Mouse (Mus musculus) brain, adult 10 weeks (tissue): ENCODE measurements around the gene Il1f8. TPM values are rescaled to one million over a fixed set of nuclear protein-coding genes. Genes with fewer than 3 reads are reported as not detected.

Experiments
- polyA plus RNA-seq: library from polyadenylated mRNA; stranded (reverse); fragments of 350-450 nt; fragmentation: Illumina TruSeq; extraction: RNeasy Lipid Tissue Mini Kit (QIAGEN cat#74804); gene quantifications from one replicate; pipeline ENCODE4 v1.2.3, GENCODE M21; 2015; ENCODE audit warnings: low read depth, low replicate concordance

Gene Il1f8
- not detected for polyA plus RNA-seq

GRCm38 (mm10) chr2:24152861-24153260, at the start of gene Il1f8:
Gene Il1f8 (plus strand): TSS chr2:24153161.

GRCm38 (mm10) chr2:24186176-24186575, 33.2 kb downstream of the Il1f8 start, which contains the start of gene Il1f9:
Gene Il1f9 (plus strand): TSS chr2:24186476.

Other genes with a start within 250 kb of the Il1f8 start
- gene Hnmt, start 103.8 kb upstream of the Il1f8 start, polyA plus RNA-seq: 50.1 TPM
- not detected for gene Tbpl2, start 56.6 kb upstream of the Il1f8 start, polyA plus RNA-seq
- gene Il1f9, start 33.3 kb downstream of the Il1f8 start, polyA plus RNA-seq: not detected
- gene Il1f6, start 62.3 kb downstream of the Il1f8 start, polyA plus RNA-seq: not detected
- 0.28 TPM for gene Il1f5, start 123.8 kb downstream of the Il1f8 start, polyA plus RNA-seq
- not detected for gene Il1f10, start 138.0 kb downstream of the Il1f8 start, polyA plus RNA-seq
- gene Il1rn, start 183.7 kb downstream of the Il1f8 start, polyA plus RNA-seq: not detected
- gene Psd4, start 214.4 kb downstream of the Il1f8 start, polyA plus RNA-seq: 0.51 TPM